Mouse (Mus musculus): Measurements from ENCODE around the gene Ptk6. TPM values are rescaled to one million over a fixed set of nuclear protein-coding genes. Genes with fewer than 3 reads are reported as not detected.
"Not testable (repeated sequence)": the region's sequence is repeated elsewhere in the genome, so short reads cannot be mapped to it uniquely, and the experiment has no call there.

The Ptk6 gene
- polyA plus RNA-seq, 1 experiment from 2014 or later = not detected

DNA sequence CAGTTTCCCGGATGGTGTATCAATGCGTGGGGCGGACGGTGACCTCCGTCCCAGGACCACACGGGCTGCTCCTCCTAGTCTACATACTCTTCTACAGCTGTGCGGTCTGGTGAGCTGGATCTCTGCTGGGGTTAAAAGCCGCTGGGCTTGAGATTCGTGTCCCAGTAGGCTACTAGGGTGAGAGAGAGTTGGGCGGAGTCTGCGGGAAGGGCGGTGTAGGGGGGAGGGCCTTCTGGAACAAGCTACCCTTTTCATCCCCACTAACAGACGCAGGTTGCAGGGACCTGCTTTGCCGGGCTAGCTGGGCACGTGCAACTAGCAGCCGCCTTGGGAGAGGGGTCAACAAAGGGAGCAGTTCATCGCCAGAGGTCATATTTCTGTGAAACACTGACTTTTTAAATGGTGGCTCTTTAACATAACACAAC, 10.4 kb upstream of the Ptk6 start, which contains the start of gene Srms:
Gene Srms, minus strand, starts transcription at position 165 of the 425 bp plus-strand sequence.
- WGBS = under 1% methylated on average over 17 of the region's 17 CpGs
- Histone ChIP-seq H3K4me3 (peak within 1 kb of the TSS; percentile 54), H3K27ac (no peak within 1 kb of the TSS), H3K36me3 (no peaks in the 10 kb centered on the region), H3K27me3 (ENCODE audit: insufficient read depth, poor library complexity, severe bottlenecking) (peaks cover 65% of the 10 kb centered on the region), H3K4me1 (peaks cover 11% of the 10 kb centered on the region), H3K9me3 (no peaks in the 10 kb centered on the region)
- no peak for DNase-seq (ENCODE audit: low spot score)

DNA sequence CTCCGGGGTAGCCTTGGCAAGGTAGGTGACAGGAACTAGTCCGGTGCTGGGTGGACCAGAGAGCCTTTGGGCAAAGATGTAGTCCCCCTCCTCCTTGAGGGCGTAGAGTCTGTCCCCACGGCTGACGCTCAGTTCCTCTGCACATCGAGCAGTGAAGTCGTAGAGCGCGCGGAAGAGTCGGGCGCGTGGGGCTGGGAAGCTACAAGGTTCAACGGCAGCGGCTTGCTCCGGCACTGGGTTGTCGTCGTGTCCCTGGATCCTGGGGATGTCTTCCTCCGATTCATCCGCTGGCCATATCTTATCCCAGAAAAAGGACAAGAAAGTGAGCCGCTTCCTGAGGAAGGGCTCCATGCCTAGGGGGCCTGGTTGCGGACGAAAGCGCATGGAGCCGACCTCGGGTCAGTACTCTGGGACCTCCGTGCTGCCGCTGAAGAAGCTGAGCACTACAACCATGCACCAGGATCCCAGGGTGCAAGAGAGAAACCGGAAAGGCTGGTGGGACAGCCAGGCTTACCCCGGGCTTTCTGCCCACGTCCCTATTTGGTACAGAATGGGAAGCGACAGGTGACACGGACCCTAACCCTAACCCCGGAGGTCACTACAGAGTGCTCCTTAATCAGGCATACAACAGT, 9.9 kb upstream of the Ptk6 start:
- WGBS = 3% methylated on average over 34 of the region's 34 CpGs
- H3K27ac ChIP-seq = no peak overlapping the region
- no peak for DNase-seq (ENCODE audit: low spot score)
- H3K4me1 ChIP-seq = peaks cover 11% of the 10 kb centered on the region
- H3K4me3 ChIP-seq = peak overlapping the region; percentile 54
- H3K27me3 ChIP-seq (ENCODE audit: insufficient read depth, poor library complexity, severe bottlenecking) = peaks cover 70% of the 10 kb centered on the region
- no peaks in the 10 kb centered on the region for H3K36me3 ChIP-seq
- no peaks in the 10 kb centered on the region for H3K9me3 ChIP-seq

DNA sequence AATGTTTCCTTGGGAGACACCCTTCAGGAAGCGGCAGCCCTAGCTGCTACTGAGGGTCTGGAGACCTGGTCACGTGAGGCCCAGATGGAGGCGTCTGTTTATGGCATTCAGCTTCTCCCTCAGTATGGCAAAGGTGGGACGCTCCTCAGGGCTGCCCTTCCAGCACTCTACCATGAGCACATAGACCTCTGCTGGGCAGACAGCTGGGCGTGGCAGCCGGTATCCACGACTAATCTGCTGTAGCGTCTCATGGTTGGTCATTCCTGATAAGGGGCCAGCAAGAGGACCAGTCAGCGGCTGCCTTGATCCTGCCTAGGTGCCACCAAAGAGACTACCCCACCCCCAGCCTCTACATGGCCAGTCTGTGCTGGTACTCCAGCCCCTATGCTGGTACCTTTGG, 3.5 kb upstream of the Ptk6 start:
- Histone ChIP-seq H3K27me3 (ENCODE audit: insufficient read depth, poor library complexity, severe bottlenecking) (peaks cover 70% of the 10 kb centered on the region), H3K27ac (no peak overlapping the region)

DNA sequence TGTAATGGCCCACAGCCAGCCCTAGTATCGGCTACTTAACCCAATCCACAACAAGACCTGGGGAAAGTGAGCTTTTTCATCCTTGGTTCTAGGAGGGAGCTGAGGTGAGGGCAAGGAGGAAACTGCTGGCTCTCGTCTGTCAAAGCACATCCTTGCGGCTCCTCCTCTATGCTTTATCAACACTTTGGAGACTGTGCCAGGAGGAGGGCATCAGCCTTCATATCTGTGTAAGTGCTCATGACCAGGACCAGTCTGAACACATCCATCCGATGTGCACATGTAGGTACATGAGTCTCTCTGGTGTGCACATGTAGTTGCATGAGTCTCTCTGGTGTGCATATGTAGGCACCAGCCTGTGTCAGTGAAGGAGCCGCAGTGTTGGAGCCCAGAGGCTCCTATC, 3.1 kb upstream of the Ptk6 start:
- Histone ChIP-seq H3K4me3 (no peak overlapping the region), H3K4me1 (0 out of 2 replicates have a peak, but pooled peaks cover 8% of the 10 kb centered on the region), H3K9me3 (no peaks in the 10 kb centered on the region), H3K27me3 (ENCODE audit: insufficient read depth, poor library complexity, severe bottlenecking) (peaks cover 67% of the 10 kb centered on the region), H3K36me3 (no peaks in the 10 kb centered on the region), H3K27ac (no peak overlapping the region)
- DNase-seq (ENCODE audit: low spot score) = no peak
- WGBS = 65% methylated on average over 5 of the region's 5 CpGs

More for the DNA sequence above, 3.5 kb upstream of the Ptk6 start:
- 0 out of 2 replicates have a peak, but pooled peaks cover 8% of the 10 kb centered on the region for H3K4me1 ChIP-seq
- no peak for DNase-seq (ENCODE audit: low spot score)
- no peaks in the 10 kb centered on the region for H3K36me3 ChIP-seq
- WGBS = 65% methylated on average over 9 of the region's 9 CpGs
- no peak overlapping the region for H3K4me3 ChIP-seq
- no peaks in the 10 kb centered on the region for H3K9me3 ChIP-seq

DNA sequence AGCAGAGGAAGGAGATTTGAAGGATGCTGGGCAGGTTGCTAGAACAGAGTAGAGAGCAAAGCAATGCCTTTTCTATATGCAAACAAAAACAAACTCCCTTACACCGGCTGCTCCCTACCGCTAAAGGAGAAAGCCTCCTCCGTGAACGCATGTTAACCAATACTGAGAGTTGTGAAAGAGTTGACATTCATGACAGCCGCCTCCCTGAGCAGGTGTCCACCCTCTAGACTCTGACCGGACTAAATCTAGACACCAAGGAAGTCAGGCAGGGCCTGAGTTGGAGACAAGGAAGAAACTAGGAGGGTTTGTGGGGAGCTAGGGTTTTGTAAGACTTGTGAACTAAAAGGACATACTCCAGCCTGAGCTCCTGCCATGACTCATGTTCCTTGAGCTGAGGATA, 297 bp upstream of the Ptk6 start:
- 0 out of 2 replicates have a peak, but pooled peaks cover 8% of the 10 kb centered on the region for H3K4me1 ChIP-seq
- no peak for DNase-seq (ENCODE audit: low spot score)
- H3K36me3 ChIP-seq = no peaks in the 10 kb centered on the region
- no peak overlapping the region for H3K4me3 ChIP-seq
- no peaks in the 10 kb centered on the region for H3K9me3 ChIP-seq
- 79% methylated on average over 6 of the region's 6 CpGs for WGBS
- no peak overlapping the region for H3K27ac ChIP-seq
- H3K27me3 ChIP-seq (ENCODE audit: insufficient read depth, poor library complexity, severe bottlenecking) = peaks cover 54% of the 10 kb centered on the region

DNA sequence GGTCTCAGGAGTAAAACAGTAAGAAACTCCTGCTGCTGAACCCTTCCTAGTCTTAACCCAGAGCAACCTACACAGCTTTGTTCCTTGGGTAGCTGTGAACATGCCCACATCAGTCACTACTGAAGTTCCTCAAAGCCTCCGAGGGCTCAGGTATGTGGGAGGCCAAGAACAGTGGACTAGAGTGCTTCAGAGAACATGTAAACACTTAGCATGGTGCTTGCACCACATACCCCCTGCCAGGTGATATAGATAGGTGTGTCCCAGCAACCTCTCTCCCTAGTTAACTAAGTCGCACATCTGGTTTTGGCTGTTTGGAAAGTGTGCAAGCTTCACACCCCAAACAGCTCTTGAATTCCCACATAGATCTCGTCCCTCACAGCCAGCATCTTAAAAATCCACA, 983 bp downstream of the Ptk6 start:
- Histone ChIP-seq H3K4me1 (0 out of 2 replicates have a peak, but pooled peaks cover 8% of the 10 kb centered on the region), H3K27me3 (ENCODE audit: insufficient read depth, poor library complexity, severe bottlenecking) (peaks cover 42% of the 10 kb centered on the region; the same call in 1 of the 2 replicates), H3K4me3 (no peak overlapping the region), H3K36me3 (no peaks in the 10 kb centered on the region), H3K27ac (no peak overlapping the region), H3K9me3 (no peaks in the 10 kb centered on the region)
- DNase-seq (ENCODE audit: low spot score) = no peak
- 75% methylated on average over 3 of the region's 3 CpGs for WGBS

DNA sequence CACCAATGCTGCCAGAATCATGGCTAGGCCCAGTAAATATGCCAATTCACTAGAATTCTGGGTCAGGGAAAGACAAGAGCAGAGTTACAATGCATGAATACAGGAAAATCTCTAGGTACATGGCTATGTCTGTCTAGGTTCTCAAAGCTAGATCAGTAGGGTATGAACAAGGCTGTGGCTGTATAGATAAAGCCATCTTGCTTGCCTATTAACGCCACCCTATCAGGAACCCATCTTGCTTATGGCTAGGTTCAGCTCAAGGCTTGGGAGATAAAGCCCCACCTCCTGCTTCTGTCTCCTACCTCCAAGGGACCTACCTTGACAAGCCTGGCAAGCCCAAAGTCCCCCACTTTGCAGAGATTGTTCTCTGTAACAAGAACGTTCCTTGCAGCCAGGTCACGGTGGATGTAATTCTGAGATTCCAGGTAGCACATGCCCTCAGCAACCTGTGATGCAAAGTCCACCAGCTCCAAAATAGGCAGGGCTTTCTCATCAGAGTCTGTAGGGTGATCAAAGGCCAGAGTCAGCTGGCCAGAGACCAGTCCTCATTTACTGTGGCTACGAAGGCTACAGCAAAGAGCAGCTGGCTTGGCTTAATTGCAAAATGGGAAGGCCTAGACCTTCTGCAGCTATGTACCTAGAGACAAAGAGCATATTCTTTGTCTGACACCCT, 5.8 kb downstream of the Ptk6 start:
- Histone ChIP-seq H3K27me3 (ENCODE audit: insufficient read depth, poor library complexity, severe bottlenecking) (peaks cover 24% of the 10 kb centered on the region; the same call in 1 of the 2 replicates), H3K4me3 (no peak overlapping the region), H3K36me3 (no peaks in the 10 kb centered on the region), H3K4me1 (no peaks in the 10 kb centered on the region), H3K27ac (no peak overlapping the region), H3K9me3 (no peaks in the 10 kb centered on the region)
- 79% methylated on average over 4 of the region's 4 CpGs for WGBS
- DNase-seq (ENCODE audit: low spot score) = no peak

DNA sequence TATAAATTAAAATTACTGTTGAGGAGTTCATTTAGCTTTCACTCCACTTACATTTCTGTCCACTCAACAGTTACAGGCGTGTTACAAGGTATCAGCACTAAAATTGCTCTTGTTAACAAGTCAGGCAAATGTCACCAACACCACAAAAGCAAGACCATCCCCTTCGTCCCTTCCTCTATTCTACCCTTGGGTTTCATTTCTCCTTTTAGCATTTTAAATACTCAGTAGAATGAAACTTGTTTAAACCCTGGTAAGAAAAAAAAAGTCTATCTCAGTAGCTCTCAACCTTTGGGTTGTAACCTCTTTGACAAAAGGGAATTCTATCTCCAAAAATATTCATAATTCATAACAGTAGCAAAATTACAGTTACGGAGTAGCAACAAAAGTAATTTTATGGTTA, 9.5 kb downstream of the Ptk6 start:
- Histone ChIP-seq H3K36me3 (peaks cover 10% of the 10 kb centered on the region), H3K9me3 (no peaks in the 10 kb centered on the region), H3K4me1 (peaks cover 8% of the 10 kb centered on the region), H3K4me3 (no peak overlapping the region), H3K27ac (no peak overlapping the region), H3K27me3 (ENCODE audit: insufficient read depth, poor library complexity, severe bottlenecking) (peaks cover 7% of the 10 kb centered on the region; the same call in 1 of the 2 replicates)
- no peak for DNase-seq (ENCODE audit: low spot score)
- WGBS = 65% methylated on average over 3 of the region's 3 CpGs

DNA sequence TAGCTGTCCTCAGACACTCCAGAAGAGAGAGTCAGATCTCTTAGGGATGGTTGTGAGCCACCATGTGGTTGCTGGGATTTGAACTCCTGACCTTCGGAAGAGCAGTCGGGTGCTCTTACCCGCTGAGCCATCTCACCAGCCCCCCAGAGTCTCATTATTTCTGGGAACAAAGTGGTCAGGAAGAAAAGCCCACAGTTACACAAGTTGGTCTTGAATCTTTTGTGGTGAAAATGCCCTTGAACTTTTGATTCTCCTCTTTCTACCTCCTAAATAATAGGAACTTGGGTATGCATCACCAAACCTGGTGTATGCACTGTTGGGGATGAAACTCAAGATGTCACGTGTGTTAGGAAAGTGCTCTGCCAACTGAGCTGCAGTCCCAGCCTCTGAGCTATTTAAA, 10.7 kb downstream of the Ptk6 start:
- no peak for DNase-seq (ENCODE audit: low spot score)
- Histone ChIP-seq H3K36me3 (peaks cover 10% of the 10 kb centered on the region), H3K27me3 (ENCODE audit: insufficient read depth, poor library complexity, severe bottlenecking) (peaks cover 7% of the 10 kb centered on the region; the same call in 1 of the 2 replicates), H3K4me3 (no peak overlapping the region), H3K4me1 (peaks cover 12% of the 10 kb centered on the region), H3K27ac (no peak overlapping the region), H3K9me3 (no peaks in the 10 kb centered on the region)
- WGBS = 71% methylated on average over 4 of the region's 4 CpGs

DNA sequence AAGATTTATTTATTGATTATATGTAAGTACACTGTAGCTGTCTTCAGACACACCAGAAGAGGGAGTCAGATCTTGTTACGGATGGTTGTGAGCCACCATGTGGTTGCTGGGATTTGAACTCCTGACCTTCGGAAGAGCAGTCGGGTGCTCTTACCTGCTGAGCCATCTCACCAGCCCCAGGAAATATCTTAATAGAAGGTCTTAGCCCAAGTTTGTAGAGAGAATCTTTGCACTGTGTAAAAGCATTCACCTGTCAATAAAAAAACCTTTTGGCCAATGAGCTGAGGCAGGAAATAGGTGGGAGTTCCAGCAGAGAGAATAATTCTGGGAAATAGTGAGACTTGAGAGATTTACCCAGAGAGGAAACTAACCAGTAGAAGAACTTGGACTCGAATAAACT, 11.2 kb downstream of the Ptk6 start:
- 69% methylated on average over 4 of the region's 4 CpGs for WGBS
- peaks cover 12% of the 10 kb centered on the region for H3K4me1 ChIP-seq
- not testable (repeated sequence) for DNase-seq (ENCODE audit: low spot score)

DNA sequence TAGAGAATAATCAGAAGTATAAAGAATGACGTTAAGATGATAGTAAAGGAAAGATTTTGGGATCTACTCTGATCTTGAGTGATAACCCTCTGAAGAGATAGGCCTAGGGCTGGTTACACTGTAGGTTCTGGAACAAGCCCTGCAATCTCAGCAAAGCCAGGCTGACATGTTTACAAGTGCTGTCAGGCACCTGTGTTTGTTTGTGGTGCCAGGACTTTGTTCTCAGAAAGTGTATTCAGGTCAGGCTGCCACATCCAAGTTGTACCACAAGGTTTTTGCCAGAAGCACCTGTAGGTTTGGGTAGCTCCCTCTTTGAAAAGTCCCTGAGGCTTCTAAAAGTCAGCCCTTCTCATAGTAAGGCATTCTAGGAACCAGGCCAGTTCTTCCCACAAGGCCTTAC, 13.3 kb downstream of the Ptk6 start:
- no peak overlapping the region for H3K4me3 ChIP-seq
- no peak for DNase-seq (ENCODE audit: low spot score)
- H3K9me3 ChIP-seq = no peaks in the 10 kb centered on the region
- no peaks in the 10 kb centered on the region for H3K27me3 ChIP-seq (ENCODE audit: insufficient read depth, poor library complexity, severe bottlenecking)
- H3K36me3 ChIP-seq = peaks cover 10% of the 10 kb centered on the region
- peaks cover 12% of the 10 kb centered on the region for H3K4me1 ChIP-seq
- no peak overlapping the region for H3K27ac ChIP-seq
- 85% methylated on average over 1 of the region's 1 CpGs for WGBS

More for the DNA sequence above, 11.2 kb downstream of the Ptk6 start:
- not testable (repeated sequence) for H3K9me3 ChIP-seq; H3K4me3 ChIP-seq; H3K27me3 ChIP-seq (ENCODE audit: insufficient read depth, poor library complexity, severe bottlenecking); H3K36me3 ChIP-seq; H3K27ac ChIP-seq

DNA sequence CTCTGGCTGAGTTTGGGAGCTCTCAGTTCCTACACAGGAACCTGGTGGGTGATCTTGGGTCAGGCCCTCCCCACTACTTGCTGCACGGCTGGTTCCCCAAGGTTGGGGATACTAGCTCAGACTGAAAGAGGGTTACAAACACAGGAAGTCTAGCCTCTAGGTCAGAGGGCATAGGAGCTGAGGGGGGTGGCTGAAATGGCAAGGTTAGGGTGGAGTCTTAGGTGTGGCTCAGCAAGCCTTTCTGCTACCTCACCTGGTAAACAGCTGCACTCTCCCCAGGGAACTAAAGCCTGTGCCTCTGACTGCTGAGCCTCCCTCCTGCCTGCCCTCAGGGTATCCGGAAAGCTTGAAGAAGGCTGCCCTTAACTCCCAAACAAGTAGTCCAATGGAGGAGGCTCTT, 13.9 kb downstream of the Ptk6 start:
- peak overlapping the region; percentile 64; the same call in 1 of the 2 replicates for H3K27ac ChIP-seq
- peaks cover 12% of the 10 kb centered on the region for H3K4me1 ChIP-seq
- no peaks in the 10 kb centered on the region for H3K9me3 ChIP-seq
- WGBS = 55% methylated on average over 2 of the region's 2 CpGs
- DNase-seq (ENCODE audit: low spot score) = no peak
- peak overlapping the region; percentile 19 for H3K4me3 ChIP-seq
- peaks cover 10% of the 10 kb centered on the region for H3K36me3 ChIP-seq
- H3K27me3 ChIP-seq (ENCODE audit: insufficient read depth, poor library complexity, severe bottlenecking) = 0 out of 2 replicates have a peak, but pooled peaks cover 4% of the 10 kb centered on the region

Data from heart, embryonic 10.5 days (tissue).